Comparison of ENCODE assay signal across 9 mouse cellular contexts in genomic region chr3:157565196-157565595, GRCm38 (mm10). TPM values are rescaled to one million over a fixed set of nuclear protein-coding genes. Genes with fewer than 3 reads are reported as not detected.
DNase-seq lines count a peak whose midpoint lies in the region; ATAC-seq and TF ChIP-seq lines count a peak whose summit lies in the region.
"Had no signal": no experiment of that assay in that cellular context is flagged by ENCODE, and none has a peak within 500 bp of the region (broad histone marks: within the 10 kb centered on the region; RNA-seq: fewer than 3 reads in every experiment).

No protein-coding gene starts in this region.

- intact Hi-C loops in left cerebral cortex, adult 2 months (cut with DNase I), result loop anchor here (1.0 to 10.0 kb wide), 4 partner anchors 152 to 440 kb away; partner anchors contain the start of gene Ankrd13c
- intact Hi-C loops in left cerebral cortex, postnatal 4 days (cut with DNase I), result loop anchor here (10.0 kb wide), 1 partner anchor 310 kb away; no protein-coding TSS in a partner anchor

- TF ChIP-seq CTCF in left cerebral cortex, adult 2 months (IDR thresholded peaks at IDR 0.05), result peak; percentile 70
- TF ChIP-seq CTCF in E14TG2a.4 (conservative IDR thresholded peaks at IDR 0.05; ENCODE audit: low read length), result peak; percentile 58

- H3K27me3 ChIP-seq in E14TG2a.4 (ENCODE audit: insufficient read depth, low read length), result peaks cover 34% of the 10 kb centered on the region

- no peaks in the 10 kb centered on the region for H3K9me3 ChIP-seq in E14TG2a.4 (ENCODE audit: low read length)
- H3K9me3 ChIP-seq: heart, embryonic 15.5 days had no signal

- H3K36me3 ChIP-seq in E14TG2a.4 (ENCODE audit: insufficient read depth, low read length), result no peaks in the 10 kb centered on the region
- H3K36me3 ChIP-seq: heart, embryonic 15.5 days had no signal

- H3K4me1 ChIP-seq in E14TG2a.4 (replicated peaks; ENCODE audit: low read depth, low read length), result peaks cover 11% of the 10 kb centered on the region

- no peak overlapping the region for H3K27ac ChIP-seq in left cerebral cortex, adult 2 months
- H3K27ac ChIP-seq: heart, embryonic 15.5 days had no signal

- H3K4me3 ChIP-seq in left cerebral cortex, adult 2 months, result no peak overlapping the region
- H3K4me3 ChIP-seq in E14TG2a.4 (replicated peaks; ENCODE audit: low read length), result no peak overlapping the region
- H3K4me3 ChIP-seq: heart, embryonic 15.5 days had no signal

- ATAC-seq in cerebellum, adult (ENCODE audit: insufficient number of reproducible peaks, low FRiP score, low TSS enrichment), result no peak

- DNase-seq in cerebellum, adult 9-10 months, result peak; percentile 8
- no peak for DNase-seq in left cerebral cortex, adult 2 months (ENCODE audit: extremely low spot score in 1 of 2, low spot score in 2 of 2)
- DNase-seq in left cerebral cortex, postnatal 4 days, result no peak
- peak; percentile 22 for DNase-seq in fibroblast of lung, adult 2 months (ENCODE audit: low read depth)
- peak; percentile 13 for DNase-seq in skeletal muscle tissue, adult 2 months (ENCODE audit: low read depth, low spot score)
- no peak for DNase-seq in cerebellum, adult 9-11 months

RNA-seq across cellular contexts. Expression of gene Ptger3, which starts 1.5 kb away (rescaled TPM):
- total RNA-seq in left cerebral cortex, adult 2 months (2021), result 1 to 10 TPM; 3.0 to 3.7 TPM
- 10 to 100 TPM; 15.8 to 17.0 TPM for total RNA-seq in left cerebral cortex, postnatal 4 days (2021)

RNA-seq across cellular contexts. Expression of gene Zranb2, which starts 31.2 kb away (rescaled TPM):
- total RNA-seq in left cerebral cortex, adult 2 months (2021), result 100 to 1,000 TPM; 151 to 161 TPM
- 100 to 1,000 TPM; 122 to 127 TPM for total RNA-seq in left cerebral cortex, postnatal 4 days (2021)

Comparison
In these comparisons a context has a peak if more than half of its experiments do, and no peak if none do; other contexts are left out.
1. DNase-seq: peak in cerebellum, adult 9-10 months (single experiment), fibroblast of lung, adult 2 months (single experiment) and skeletal muscle tissue, adult 2 months (single experiment); none in left cerebral cortex, adult 2 months (0 of 2), left cerebral cortex, postnatal 4 days (single experiment) and cerebellum, adult 9-11 months (single experiment).